Mouse (Mus musculus): Measurements from ENCODE around the gene Slc37a1.

GRCm38 (mm10) chr17:31384968-31385627 lies 98.5 kb downstream of the Slc37a1 start:
- TF ChIP-seq CTCF (IDR thresholded peaks at IDR 0.05) (no peak), POLR2A (IDR thresholded peaks at IDR 0.05; ENCODE audit: insufficient read depth, low read depth, low read length) (no peak), EP300 (IDR thresholded peaks at IDR 0.05; ENCODE audit: insufficient read depth, low read depth, low read length) (no peak)
